Mouse (Mus musculus) thymus, adult 2 months (tissue): ENCODE measurements around the gene Hexim2. TPM values are rescaled to one million over a fixed set of nuclear protein-coding genes. Genes with fewer than 3 reads are reported as not detected.

Experiments used
- DNase-seq: peaks from one replicate; pipeline ENCODE4 v3.0.0; 2021
- H3K27ac ChIP-seq: fragments of 200-500 bp; 2 replicates; pipeline ENCODE4 v1.5.1; 2012; ENCODE audit warnings: low read length, control low read depth; ENCODE audit not compliant: control insufficient read depth, insufficient read depth
- H3K27me3 ChIP-seq: fragments of 200-500 bp; 2 replicates; pipeline ENCODE4 v1.6.1; 2012; ENCODE audit warnings: mild to moderate bottlenecking, low read length, moderate library complexity, mixed read lengths; ENCODE audit not compliant: control insufficient read depth, insufficient read depth
- H3K36me3 ChIP-seq: fragments of 200-500 bp; 2 replicates; pipeline ENCODE4 v1.6.1; 2012; ENCODE audit warnings: mild to moderate bottlenecking, low read length, moderate library complexity; ENCODE audit not compliant: control insufficient read depth, insufficient read depth
- H3K4me1 ChIP-seq: fragments of 200-500 bp; replicated peaks from 2 replicates; pipeline ENCODE4 v1.6.1; 2012; ENCODE audit warnings: low read length; ENCODE audit not compliant: control insufficient read depth, insufficient read depth
- H3K4me3 ChIP-seq: fragments of 200-500 bp; 2 replicates; pipeline ENCODE4 v1.5.1; 2012; ENCODE audit warnings: mild to moderate bottlenecking, low read length, control low read depth, moderate library complexity; ENCODE audit not compliant: control insufficient read depth, insufficient read depth
- CTCF ChIP-seq: fragments of 200-500 bp; IDR thresholded peaks from 2 replicates; pipeline ENCODE4 v1.5.1; 2012; ENCODE audit warnings: mild to moderate bottlenecking, control low read depth, low read length, moderate library complexity, borderline replicate concordance; ENCODE audit not compliant: control insufficient read depth, poor library complexity, insufficient read depth; ENCODE audit errors: extremely low read depth
- POLR2A ChIP-seq: fragments of 200-500 bp; IDR thresholded peaks from 2 replicates; pipeline ENCODE4 v1.6.1; 2012; ENCODE audit warnings: mild to moderate bottlenecking, low read length, control low read depth, moderate library complexity; ENCODE audit not compliant: control insufficient read depth, poor library complexity, insufficient read depth; ENCODE audit errors: extremely low read depth
- WGBS: fragments of 180-500 bp; shearing (Covaris S2); methylation state at CpG from one replicate; pipeline ENCODE4 v1.1.7; 2018; 5-methylcytosine and 5-hydroxymethylcytosine counted together
- polyA plus RNA-seq: library from polyadenylated mRNA; depleted of rRNA; stranded (reverse); fragments of >200 nt; gene quantifications from 2 replicates; pipeline ENCODE4 v1.2.3, GENCODE M21; 2012

Gene Hexim2
- polyA plus RNA-seq, 1 experiment: 4.9 TPM

DNA sequence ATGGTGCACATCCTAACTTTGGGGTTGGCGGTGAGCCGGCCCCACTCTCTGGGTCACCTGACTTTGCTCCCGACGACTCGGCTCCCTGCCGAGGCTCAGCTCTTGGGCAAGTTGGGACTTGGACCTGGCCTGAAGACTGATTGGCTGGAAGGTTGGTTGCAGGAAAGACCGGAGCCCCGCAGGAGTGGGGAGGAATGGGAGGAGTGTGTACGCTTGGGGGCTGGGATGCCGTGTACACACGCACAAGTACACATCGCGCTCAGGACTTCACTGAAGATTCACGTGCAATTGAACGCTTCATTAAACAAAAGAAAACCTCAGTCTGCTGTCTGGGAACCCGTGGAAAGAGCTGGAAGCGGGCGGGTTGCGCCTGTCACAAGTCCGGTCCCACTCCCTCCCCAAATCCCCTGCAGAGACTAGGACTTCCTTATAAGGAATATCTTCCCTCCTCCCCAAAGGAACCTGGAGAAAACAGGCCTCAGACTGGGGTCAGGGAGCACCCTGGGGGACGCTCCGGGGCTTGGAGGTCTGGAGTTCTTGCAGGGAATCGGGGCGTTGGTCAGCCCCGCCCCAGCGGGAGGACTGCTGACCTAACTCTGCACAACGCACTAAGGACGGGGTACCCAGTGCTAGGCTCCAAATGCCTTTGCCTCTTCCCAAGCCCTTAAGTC is 20.2 kb upstream of the Hexim2 start:
- Histone ChIP-seq H3K27ac (no peak overlapping the region), H3K4me3 (no peak overlapping the region), H3K4me1 (peaks cover 8% of the 10 kb centered on the region), H3K27me3 (no peaks in the 10 kb centered on the region), H3K36me3 (no peaks in the 10 kb centered on the region)
- no peak for DNase-seq
- TF ChIP-seq POLR2A (no peak), CTCF (no peak)
- 38% methylated on average over 28 of the region's 28 CpGs for WGBS

- Histone ChIP-seq H3K4me3 (no peak overlapping the region), H3K27me3 (no peaks in the 10 kb centered on the region), H3K36me3 (no peaks in the 10 kb centered on the region), H3K4me1 (peaks cover 8% of the 10 kb centered on the region), H3K27ac (no peak overlapping the region)
- 83% methylated on average over 9 of the region's 9 CpGs for WGBS
- TF ChIP-seq CTCF: no peak
- no peak for TF ChIP-seq POLR2A
- DNase-seq: no peak
Observed at GRCm38 (mm10) chr11:103112552-103112912, 19.7 kb upstream of the Hexim2 start.

- DNase-seq: no peak
- no peak overlapping the region for H3K4me3 ChIP-seq
- no peak overlapping the region for H3K27ac ChIP-seq
- H3K27me3 ChIP-seq: no peaks in the 10 kb centered on the region
- 91% methylated on average over 12 of the region's 12 CpGs for WGBS
- no peaks in the 10 kb centered on the region for H3K36me3 ChIP-seq
- H3K4me1 ChIP-seq: peaks cover 8% of the 10 kb centered on the region
- TF ChIP-seq POLR2A: no peak
- no peak for TF ChIP-seq CTCF
Observed at GRCm38 (mm10) chr11:103113005-103113404, 19.2 kb upstream of the Hexim2 start.

- H3K4me3 ChIP-seq: no peak overlapping the region
- H3K4me1 ChIP-seq: peaks cover 8% of the 10 kb centered on the region
- H3K36me3 ChIP-seq: no peaks in the 10 kb centered on the region
- H3K27me3 ChIP-seq: no peaks in the 10 kb centered on the region
- WGBS: 92% methylated on average over 4 of the region's 4 CpGs
- no peak overlapping the region for H3K27ac ChIP-seq
- TF ChIP-seq CTCF (no peak), POLR2A (no peak)
- no peak for DNase-seq
Observed at GRCm38 (mm10) chr11:103113771-103114170, 18.5 kb upstream of the Hexim2 start.

DNA sequence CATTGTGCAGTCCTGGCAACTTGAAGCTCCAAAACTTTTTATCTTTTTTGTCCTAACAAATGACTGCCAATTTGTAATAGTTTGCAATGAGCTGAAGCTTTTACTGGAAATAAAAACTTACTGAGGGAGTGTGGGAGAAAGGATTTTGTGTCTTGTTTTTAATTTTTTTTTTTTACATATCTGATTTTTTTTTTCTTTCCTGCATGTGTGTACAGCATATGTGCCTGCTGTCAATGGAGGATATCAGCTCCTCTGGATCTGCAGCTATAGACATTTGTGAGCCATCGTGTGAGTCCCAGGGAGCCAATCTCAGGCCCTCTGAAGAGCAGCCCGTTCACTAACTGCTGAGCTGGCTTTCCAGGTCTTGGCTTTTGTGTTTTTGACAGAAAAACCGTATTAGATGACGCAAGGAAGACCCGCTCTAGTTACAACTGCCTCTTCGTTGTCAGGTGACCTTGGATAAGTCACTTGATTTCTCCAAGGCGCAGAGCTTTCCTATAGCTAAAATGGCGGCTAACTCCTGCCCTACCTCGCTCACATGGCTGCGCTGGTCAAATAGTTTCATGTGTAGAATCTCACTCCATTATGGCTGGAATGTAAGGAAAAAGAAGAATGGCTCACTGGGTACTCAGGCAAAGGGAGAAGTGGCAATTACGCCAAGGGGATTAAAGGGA is 17.8 kb upstream of the Hexim2 start:
- 94% methylated on average over 11 of the region's 11 CpGs for WGBS
- no peak for TF ChIP-seq CTCF
- TF ChIP-seq POLR2A: no peak

GRCm38 (mm10) chr11:103115163-103116007 is 16.8 kb upstream of the Hexim2 start:
- Histone ChIP-seq H3K27me3 (no peaks in the 10 kb centered on the region), H3K4me3 (peak overlapping the region; percentile 78), H3K4me1 (peaks cover 8% of the 10 kb centered on the region), H3K36me3 (no peaks in the 10 kb centered on the region), H3K27ac (peak overlapping the region; percentile 76)
- peak; percentile 78 for DNase-seq
- under 1% methylated on average over 34 of the region's 34 CpGs for WGBS
- 0 out of 2 replicates have a peak, but pooled peaks have one; percentile 39 for TF ChIP-seq CTCF
- TF ChIP-seq POLR2A: peak; percentile 63

More for the DNA sequence above, 17.8 kb upstream of the Hexim2 start:
- Histone ChIP-seq H3K36me3 (no peaks in the 10 kb centered on the region), H3K4me1 (peaks cover 8% of the 10 kb centered on the region), H3K27ac (peak overlapping the region; percentile 76; the same call in 1 of the 2 replicates), H3K4me3 (peak overlapping the region; percentile 78), H3K27me3 (no peaks in the 10 kb centered on the region)
- no peak for DNase-seq
